Mouse (Mus musculus) brain, embryonic 14.5 days (tissue): ENCODE data around the gene Cdh13.

Experiments
- CTCF ChIP-seq: fragments of 200-500 bp; IDR thresholded peaks from 2 replicates; pipeline ENCODE4 v1.5.1; 2012; ENCODE audit warnings: inconsistent platforms, mild to moderate bottlenecking, moderate library complexity, borderline replicate concordance; ENCODE audit not compliant: insufficient read depth, insufficient read length; ENCODE audit errors: extremely low read depth
- POLR2A ChIP-seq: fragments of 200-500 bp; IDR thresholded peaks from 2 replicates; pipeline ENCODE4 v1.6.1; 2012; ENCODE audit warnings: mild to moderate bottlenecking, inconsistent platforms, borderline replicate concordance; ENCODE audit not compliant: poor library complexity, insufficient read depth, insufficient read length, severe bottlenecking; ENCODE audit errors: extremely low read depth

- no peak for TF ChIP-seq CTCF
- TF ChIP-seq POLR2A: no peak
Observed at GRCm38 (mm10) chr8:118517071-118517470, 233.5 kb downstream of the Cdh13 start.
